Mouse (Mus musculus) thymus, adult 2 months (tissue): Measurements from ENCODE around the gene Prkag1.

Experiments used
- CTCF ChIP-seq: fragments of 200-500 bp; IDR thresholded peaks from 2 replicates; pipeline ENCODE4 v1.5.1; 2012; ENCODE audit warnings: mild to moderate bottlenecking, control low read depth, low read length, moderate library complexity, borderline replicate concordance; ENCODE audit not compliant: control insufficient read depth, poor library complexity, insufficient read depth; ENCODE audit errors: extremely low read depth
- POLR2A ChIP-seq: fragments of 200-500 bp; IDR thresholded peaks from 2 replicates; pipeline ENCODE4 v1.6.1; 2012; ENCODE audit warnings: mild to moderate bottlenecking, low read length, control low read depth, moderate library complexity; ENCODE audit not compliant: control insufficient read depth, poor library complexity, insufficient read depth; ENCODE audit errors: extremely low read depth

- TF ChIP-seq POLR2A (no peak), CTCF (no peak)
Observed at GRCm38 (mm10) chr15:98812741-98813424, 18.4 kb downstream of the Prkag1 start.
